Mouse (Mus musculus): ENCODE measurements around the gene Tnfrsf22.
A peak's percentile ranks its signal among the peaks of the same experiment; 100 is the strongest.
"Not testable (repeated sequence)": the region's sequence is repeated elsewhere in the genome, so short reads cannot be mapped to it uniquely, and the experiment has no call there.

The Tnfrsf22 gene

DNA sequence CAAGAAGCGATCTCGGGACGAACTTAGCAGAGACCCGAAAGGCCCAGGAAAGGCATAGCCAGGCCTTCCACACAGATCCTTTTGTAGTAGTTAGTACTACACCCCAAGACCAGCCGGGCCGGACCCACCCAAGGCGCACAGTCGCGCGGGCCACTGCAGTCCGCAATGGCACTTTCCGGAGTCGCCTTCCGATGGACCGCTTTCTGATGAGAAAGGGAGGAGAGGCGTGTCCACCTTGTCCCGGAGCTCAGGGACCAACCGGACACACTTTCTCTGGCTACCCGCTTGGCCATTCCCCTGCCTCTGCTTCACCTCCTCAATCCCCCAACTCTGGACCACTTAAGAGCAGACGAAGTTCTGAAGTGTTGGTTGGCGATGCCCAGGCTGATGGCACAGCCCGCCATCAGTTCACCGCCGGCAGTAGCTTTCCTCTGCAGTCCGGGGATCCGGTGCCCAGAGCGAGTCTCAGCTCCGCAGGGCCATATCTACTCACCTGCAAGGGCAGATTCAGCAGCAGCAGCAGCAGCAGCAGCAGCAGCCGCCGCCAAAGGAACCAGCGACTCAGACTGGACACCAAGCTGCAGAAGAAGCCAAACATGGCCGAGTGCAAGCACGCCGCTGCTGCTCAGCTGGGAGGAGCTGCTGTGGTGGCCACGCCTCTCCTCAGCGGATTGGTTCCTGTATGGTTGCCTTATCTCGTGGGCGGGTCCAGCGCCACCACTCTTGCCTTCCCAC, at the start of gene Tnfrsf22:
Gene Tnfrsf22, minus strand, starts transcription at position 628 of the 735 bp plus-strand sequence.
- DNase-seq, result peak; percentile 81

GRCm38 (mm10) chr7:143696140-143696539, 46.7 kb upstream of the Tnfrsf22 start:
- DNase-seq, result no peak

GRCm38 (mm10) chr7:143694550-143694949, 45.1 kb upstream of the Tnfrsf22 start:
- no peak for DNase-seq

GRCm38 (mm10) chr7:143692746-143693510, 43.5 kb upstream of the Tnfrsf22 start:
- no peak for DNase-seq

DNA sequence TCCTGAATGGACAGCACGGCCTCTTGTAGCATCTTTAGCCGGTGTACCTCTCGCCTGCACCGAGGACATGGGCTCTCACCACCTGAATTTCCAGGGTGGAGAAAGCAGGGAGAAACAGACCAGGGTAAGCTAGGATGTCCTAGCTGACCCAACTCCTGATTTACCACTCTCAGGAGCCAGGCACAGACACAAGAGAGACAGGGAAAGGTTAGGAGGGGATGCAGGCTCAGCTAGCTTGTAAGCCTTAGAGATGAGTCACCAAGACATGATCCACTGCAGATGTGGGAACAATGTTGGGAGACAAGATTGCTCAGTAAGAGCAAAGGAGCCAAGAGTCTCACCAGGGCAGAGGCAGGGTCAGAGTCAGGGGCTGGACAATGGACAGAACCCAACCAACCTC, 42.4 kb upstream of the Tnfrsf22 start:
- DNase-seq, result no peak

DNA sequence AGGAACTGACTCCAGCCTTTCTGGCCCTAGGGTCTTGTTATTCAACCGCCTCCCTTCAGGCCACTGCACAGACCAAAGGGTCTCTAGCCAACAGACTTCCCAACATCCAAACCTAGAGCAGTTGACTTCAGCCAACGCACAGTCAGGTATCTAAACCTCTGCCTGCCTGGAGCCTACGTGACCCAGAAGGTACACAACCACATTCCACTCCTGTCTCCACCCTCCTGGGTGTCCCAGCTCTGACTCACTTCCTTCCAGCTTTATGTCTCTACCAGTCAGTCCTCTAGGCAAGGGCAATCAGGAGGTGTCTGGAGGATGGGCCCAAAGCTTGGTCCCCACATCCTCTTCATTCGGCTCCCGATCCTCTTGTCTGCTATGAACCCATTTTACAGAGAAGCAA, 41.7 kb upstream of the Tnfrsf22 start:
- no peak for DNase-seq

DNA sequence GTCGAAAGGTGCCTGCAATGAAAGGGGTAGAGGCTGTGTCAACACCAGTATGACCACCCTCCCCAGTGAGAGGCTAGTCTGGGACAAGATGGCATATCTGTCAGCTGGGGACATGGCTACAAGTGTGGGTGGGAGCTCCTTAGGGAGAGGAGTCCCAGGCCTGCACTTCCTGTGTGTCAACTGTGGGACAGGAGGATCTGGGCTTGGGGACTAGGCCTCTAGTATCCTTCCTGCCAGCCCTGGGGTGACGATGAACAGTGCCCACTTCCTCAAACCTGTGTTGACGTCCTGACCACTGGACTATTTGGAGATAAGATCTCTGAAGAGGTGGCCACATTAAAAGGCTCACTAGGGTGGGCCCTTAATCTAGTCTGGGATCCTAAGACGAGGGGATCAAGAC, 40.5 kb upstream of the Tnfrsf22 start:
- DNase-seq, result no peak

GRCm38 (mm10) chr7:143689481-143689880, 40.0 kb upstream of the Tnfrsf22 start:
- no peak for DNase-seq

GRCm38 (mm10) chr7:143686676-143687075, 37.2 kb upstream of the Tnfrsf22 start:
- DNase-seq, result not testable (repeated sequence)

DNA sequence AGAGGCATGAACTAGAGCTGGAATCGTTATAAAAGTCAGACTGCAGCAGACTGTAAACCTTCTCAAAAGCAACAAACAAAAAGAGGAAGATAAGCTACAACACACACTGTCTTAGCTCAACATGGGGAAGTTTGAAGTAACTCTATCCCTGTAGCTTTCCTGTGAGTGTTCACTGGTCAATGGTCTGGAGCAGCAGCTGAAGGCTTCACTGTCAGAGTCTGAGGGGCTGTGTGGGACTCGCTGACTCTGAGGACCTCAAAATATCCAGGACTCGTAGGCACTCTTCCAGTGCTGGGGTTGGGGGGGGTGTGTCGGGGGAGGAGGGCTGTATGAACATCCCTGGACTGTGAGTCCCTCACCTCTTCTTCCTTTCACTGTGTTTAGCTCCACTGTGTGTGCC, 36.7 kb upstream of the Tnfrsf22 start:
- not testable (repeated sequence) for DNase-seq

- peak; percentile 83 for DNase-seq
These were observed 36.1 kb upstream of the Tnfrsf22 start, which contains the start of gene Tnfrsf23 for GRCm38 (mm10) chr7:143685359-143686067. Tnfrsf23 (minus strand) TSS chr7:143685872.

GRCm38 (mm10) chr7:143684569-143684968, 35.1 kb upstream of the Tnfrsf22 start:
- DNase-seq, result not testable (repeated sequence)

- DNase-seq, result no peak
These were observed 32.1 kb upstream of the Tnfrsf22 start for GRCm38 (mm10) chr7:143681566-143681965.

- DNase-seq, result not testable (repeated sequence)
These were observed 31.4 kb upstream of the Tnfrsf22 start for GRCm38 (mm10) chr7:143680836-143681235.

- not testable (repeated sequence) for DNase-seq
These were observed 30.2 kb upstream of the Tnfrsf22 start for GRCm38 (mm10) chr7:143679650-143680049.

GRCm38 (mm10) chr7:143666427-143667311, 17.2 kb upstream of the Tnfrsf22 start:
- DNase-seq, result no peak

DNA sequence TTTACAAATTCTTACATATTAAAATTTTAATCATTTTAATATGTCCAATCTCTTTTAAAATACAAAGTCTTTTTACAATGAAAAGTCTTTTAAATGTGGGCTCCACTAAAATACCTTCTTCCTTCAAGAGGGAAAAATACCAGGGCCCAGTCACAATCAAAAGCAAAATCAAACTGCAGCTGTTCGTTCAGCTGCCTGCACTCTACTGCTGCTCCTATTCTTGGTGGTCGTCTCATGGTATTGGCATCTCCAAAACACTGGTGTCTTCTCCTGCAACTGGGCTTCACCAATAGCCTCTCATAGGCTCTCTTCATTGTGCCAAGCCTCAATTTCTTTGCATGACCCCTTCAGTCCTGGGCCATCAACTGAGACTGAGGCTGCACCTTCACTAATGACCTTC, 14.0 kb upstream of the Tnfrsf22 start:
- no peak for DNase-seq

DNA sequence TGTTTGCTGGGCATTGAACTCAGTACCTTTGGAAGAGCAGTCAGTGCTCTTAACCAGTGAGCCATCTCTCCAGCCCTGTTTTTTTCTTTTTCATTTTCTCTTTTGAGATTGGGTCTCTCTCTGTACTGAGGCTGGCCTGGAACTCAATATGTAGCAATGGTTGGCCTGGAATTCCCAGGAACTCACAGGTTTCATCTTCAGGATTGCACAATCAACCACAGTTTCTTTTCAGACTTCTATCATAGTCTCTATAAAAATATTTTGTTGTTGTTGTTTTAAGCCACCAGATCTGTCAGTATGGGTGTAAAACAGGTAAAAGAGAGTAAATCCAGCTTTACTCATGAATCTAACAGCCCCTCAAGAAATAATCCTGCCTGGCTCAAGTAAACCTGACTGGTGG, 11.3 kb upstream of the Tnfrsf22 start:
- DNase-seq, result no peak

- not testable (repeated sequence) for DNase-seq
These were observed 397 bp upstream of the Tnfrsf22 start for GRCm38 (mm10) chr7:143649769-143650346.

- not testable (repeated sequence) for DNase-seq
These were observed 5.5 kb downstream of the Tnfrsf22 start for GRCm38 (mm10) chr7:143643949-143644348.

DNA sequence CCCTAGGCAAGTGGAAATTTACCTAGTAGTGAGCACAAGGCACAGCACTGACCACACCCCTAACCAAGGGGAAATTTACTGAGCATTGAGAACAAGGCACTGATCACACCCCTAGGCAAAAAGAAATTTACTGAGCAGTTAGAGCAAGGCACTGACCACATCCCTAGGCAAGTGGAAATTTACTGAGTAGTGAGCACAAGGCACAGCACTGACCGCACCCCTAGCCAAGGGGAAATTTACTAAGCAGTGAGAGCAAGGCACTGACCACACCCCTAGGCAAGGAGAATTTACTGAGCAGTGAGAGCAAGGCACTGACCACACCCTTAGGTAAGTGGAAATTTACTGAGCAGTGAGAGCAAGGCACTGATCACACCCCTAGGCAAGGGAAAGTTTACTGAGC, 12.8 kb downstream of the Tnfrsf22 start:
- DNase-seq, result no peak

DNA sequence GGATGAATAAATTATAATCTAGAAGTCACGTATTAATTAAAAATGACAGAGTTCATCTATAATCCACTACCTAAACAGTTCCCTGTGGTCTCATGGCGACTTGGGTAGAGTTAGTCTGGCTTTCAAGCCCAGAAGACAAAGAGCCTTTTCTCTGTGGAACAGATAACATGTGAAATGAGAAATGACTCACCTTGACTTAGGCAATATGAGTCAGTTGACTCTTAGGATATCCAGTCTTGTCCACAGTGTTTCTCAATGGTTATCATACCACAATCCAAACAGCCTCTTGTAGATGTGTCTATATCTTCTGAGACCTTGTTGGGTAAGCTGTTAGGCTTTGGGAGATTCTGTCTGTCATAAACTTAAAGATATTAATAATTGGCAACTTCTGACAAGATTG, 18.0 kb downstream of the Tnfrsf22 start:
- no peak for DNase-seq

All from layer of hippocampus, adult 9-11 months (tissue).